Mouse (Mus musculus): ENCODE data around the gene Ddx1. TPM values are rescaled to one million over a fixed set of nuclear protein-coding genes. Genes with fewer than 3 reads are reported as not detected.
A peak's percentile ranks its signal among the peaks of the same experiment; 100 is the strongest.

Ddx1 gene
- total and polyA plus RNA-seq, 3 experiments: 75.8 to 242 (median 117) TPM

DNA sequence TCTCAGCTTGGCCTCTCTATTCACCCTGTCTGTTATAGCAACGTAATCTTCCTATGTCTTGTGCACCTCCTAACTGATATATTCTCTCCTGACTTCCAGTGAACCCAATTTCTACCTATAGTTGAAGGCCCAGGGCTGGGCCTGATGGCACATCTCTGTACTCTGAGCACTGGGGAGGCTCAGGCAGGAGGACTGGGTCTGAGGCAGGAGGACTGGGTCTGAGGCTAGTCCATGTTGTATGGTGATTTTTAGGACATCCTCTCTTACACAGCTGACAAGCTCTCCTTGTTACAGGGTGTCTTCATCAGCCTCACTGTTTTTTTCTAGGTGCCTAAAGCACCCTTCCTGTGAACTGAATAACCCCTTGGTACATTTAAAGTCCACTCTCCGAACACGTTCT is 19.4 kb upstream of the Ddx1 start:
- TF ChIP-seq HCFC1 (IDR thresholded peaks at IDR 0.05; ENCODE audit: low read depth, low read length) (no peak), USF2 (conservative IDR thresholded peaks at IDR 0.05; ENCODE audit: low read depth, low read length) (no peak), POLR2A (IDR thresholded peaks at IDR 0.05; ENCODE audit: low read depth, low read length) (no peak), MXI1 (IDR thresholded peaks at IDR 0.05; ENCODE audit: low read depth, low read length) (no peak), MAZ (IDR thresholded peaks at IDR 0.05; ENCODE audit: low read depth, low read length) (no peak), USF1 (IDR thresholded peaks at IDR 0.05; ENCODE audit: low read depth, low read length) (no peak), ZC3H11A (IDR thresholded peaks at IDR 0.05; ENCODE audit: low read depth, low read length) (no peak), TBP (conservative IDR thresholded peaks at IDR 0.05; ENCODE audit: low read depth, low read length) (no peak), E2F4 (IDR thresholded peaks at IDR 0.05; ENCODE audit: insufficient replicate concordance, low read depth, low read length) (no peak), TCF12 (IDR thresholded peaks at IDR 0.05; ENCODE audit: low read depth, low read length) (no peak), SIN3A (IDR thresholded peaks at IDR 0.05; ENCODE audit: low read length) (no peak), JUND (conservative IDR thresholded peaks at IDR 0.05; ENCODE audit: low read depth, low read length) (no peak), IRF4 (IDR thresholded peaks at IDR 0.05; ENCODE audit: low read depth, low read length) (no peak), MAFK (IDR thresholded peaks at IDR 0.05; ENCODE audit: insufficient replicate concordance, low read length) (no peak), NRF1 (IDR thresholded peaks at IDR 0.05; ENCODE audit: low read depth, low read length) (no peak)
- H3K79me2 ChIP-seq (replicated peaks; ENCODE audit: control insufficient read depth, extremely low read depth, insufficient read depth, poor library complexity, severe bottlenecking): peaks cover 21% of the 10 kb centered on the region
- dilution Hi-C loops (cut with MboI; ENCODE audit: extremely low pct_ligation_motif_present, extremely low pct_unique_long_range_greater_than_20kb, low sequenced_read_pairs) (no loop called here), in situ Hi-C loops (cut with MboI; ENCODE audit: low pct_ligation_motif_present, low pct_unique_long_range_greater_than_20kb, low sequenced_read_pairs) (no loop called here)
- H3K9ac ChIP-seq (ENCODE audit: insufficient read depth, low read depth): peak overlapping the region; percentile 98
- DNase-seq (ENCODE audit: extremely low read depth): no peak
- no peaks in the 10 kb centered on the region for H3K27me3 ChIP-seq (replicated peaks)
- peaks cover 2 to 14% of the 10 kb centered on the region in 2 experiments; a peak in 2 of 4 replicates for H3K4me1 ChIP-seq (ENCODE audit: control insufficient read depth in 1 of 2, insufficient read depth in 2 of 2)
- no peak overlapping the region for H3K27ac ChIP-seq (ENCODE audit: insufficient read depth, low read depth)
- H3K4me2 ChIP-seq (ENCODE audit: insufficient read depth, low read depth, poor library complexity, severe bottlenecking): peak overlapping the region; percentile 68
- H3K9me3 ChIP-seq (replicated peaks; ENCODE audit: low read length): no peaks in the 10 kb centered on the region
- H3K36me3 ChIP-seq (replicated peaks in 1 of 2; ENCODE audit: control insufficient read depth in 1 of 2, insufficient read depth in 1 of 2, low read length in 1 of 2): peaks cover 5 to 9% of the 10 kb centered on the region in 2 experiments
- H3K4me3 ChIP-seq (replicated peaks in 1 of 3; ENCODE audit: low read depth in 2 of 3, low read length in 2 of 3, poor library complexity in 1 of 3): peak overlapping the region in 2 of 3 experiments; percentile 83 to 85

DNA sequence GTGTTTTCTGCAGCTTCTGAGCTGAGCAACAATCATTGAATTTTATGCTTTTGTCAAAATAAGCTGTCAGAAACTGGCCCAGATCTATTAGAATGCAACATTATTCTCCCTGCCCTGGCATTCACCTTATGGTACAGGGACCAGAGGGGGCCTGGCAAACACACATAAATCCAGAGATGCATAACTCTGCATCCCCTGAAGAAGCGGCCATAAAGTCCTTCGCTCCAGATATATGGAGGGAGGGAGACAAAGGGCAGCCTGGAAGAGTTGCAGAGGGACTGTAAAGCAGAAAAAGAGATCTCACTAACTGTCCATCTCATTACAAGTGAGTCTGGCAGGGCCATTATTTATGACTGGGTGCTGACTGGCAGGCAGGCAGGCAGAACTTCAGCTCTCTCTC is 6.7 kb upstream of the Ddx1 start:
- H3K4me3 ChIP-seq (replicated peaks in 1 of 3; ENCODE audit: low read depth in 2 of 3, low read length in 2 of 3, poor library complexity in 1 of 3): no peak overlapping the region
- H3K27ac ChIP-seq (ENCODE audit: insufficient read depth, low read depth): no peak overlapping the region
- H3K4me1 ChIP-seq (ENCODE audit: control insufficient read depth in 1 of 2, insufficient read depth in 2 of 2): no peaks in the 10 kb centered on the region; a peak in 1 of 4 replicates
- no peaks in the 10 kb centered on the region for H3K36me3 ChIP-seq (replicated peaks in 1 of 2; ENCODE audit: control insufficient read depth in 1 of 2, insufficient read depth in 1 of 2, low read length in 1 of 2)
- no peaks in the 10 kb centered on the region for H3K9me3 ChIP-seq (replicated peaks; ENCODE audit: low read length)
- dilution Hi-C loops (cut with MboI; ENCODE audit: extremely low pct_ligation_motif_present, extremely low pct_unique_long_range_greater_than_20kb, low sequenced_read_pairs): no loop called here
- H3K27me3 ChIP-seq (replicated peaks): peaks cover 4% of the 10 kb centered on the region
- H3K9ac ChIP-seq (ENCODE audit: insufficient read depth, low read depth): no peak overlapping the region
- H3K4me2 ChIP-seq (ENCODE audit: insufficient read depth, low read depth, poor library complexity, severe bottlenecking): no peak overlapping the region
- no peak for DNase-seq (ENCODE audit: extremely low read depth)
- in situ Hi-C loops (cut with MboI; ENCODE audit: low pct_ligation_motif_present, low pct_unique_long_range_greater_than_20kb, low sequenced_read_pairs): no loop called here
- H3K79me2 ChIP-seq (replicated peaks; ENCODE audit: control insufficient read depth, extremely low read depth, insufficient read depth, poor library complexity, severe bottlenecking): no peaks in the 10 kb centered on the region
- TF ChIP-seq TCF12 (IDR thresholded peaks at IDR 0.05; ENCODE audit: low read depth, low read length) (no peak), ZMIZ1 (IDR thresholded peaks at IDR 0.05; ENCODE audit: low read depth, low read length) (no peak), JUN (IDR thresholded peaks at IDR 0.05; ENCODE audit: insufficient read depth, low read depth, low read length) (no peak), POLR2A (IDR thresholded peaks at IDR 0.05; ENCODE audit: low read depth, low read length) (no peak), RCOR1 (conservative IDR thresholded peaks at IDR 0.05; ENCODE audit: low read depth, low read length) (no peak)

All from CH12.LX (cell line).